Mouse (Mus musculus): Measurements from ENCODE around the gene Wdr83. TPM values are rescaled to one million over a fixed set of nuclear protein-coding genes. Genes with fewer than 3 reads are reported as not detected.

Wdr83 gene
- polyA plus RNA-seq, 1 experiment from 2014 or later, result 54.8 TPM

- H3K4me2 ChIP-seq (replicated peaks; ENCODE audit: low read depth, low read length), result 0 out of 2 replicates have a peak overlapping the region, but pooled peaks have one; percentile 83
- peak overlapping the region; percentile 45; the same call in 1 of the 2 replicates for H3K9ac ChIP-seq (replicated peaks; ENCODE audit: low read length)
- peaks cover 36% of the 10 kb centered on the region for H3K36me3 ChIP-seq (ENCODE audit: insufficient read depth, low read length)
- ATAC-seq (ENCODE audit: low FRiP score, low TSS enrichment), result no peak
- 84% methylated on average over 14 of the region's 14 CpGs for WGBS
- no peaks in the 10 kb centered on the region for H3K27me3 ChIP-seq (ENCODE audit: insufficient read depth, low read length)
- H3K27ac ChIP-seq (ENCODE audit: low read length), result no peak overlapping the region
- peaks cover 34% of the 10 kb centered on the region for H3K4me1 ChIP-seq (ENCODE audit: insufficient read depth, low read length)
- H3K4me3 ChIP-seq (ENCODE audit: low read length), result peak overlapping the region; percentile 8; the same call in 1 of the 2 replicates
- no peaks in the 10 kb centered on the region for H3K9me3 ChIP-seq (ENCODE audit: low read length)
These were observed 51.8 kb downstream of the Wdr83 start for GRCm38 (mm10) chr8:85029271-85029670.

- no peak for ATAC-seq (ENCODE audit: low FRiP score, low TSS enrichment)
- Histone ChIP-seq H3K36me3 (ENCODE audit: insufficient read depth, low read length) (peaks cover 41% of the 10 kb centered on the region), H3K9me3 (ENCODE audit: low read length) (no peaks in the 10 kb centered on the region), H3K4me3 (ENCODE audit: low read length) (peak overlapping the region; percentile 100), H3K27me3 (ENCODE audit: insufficient read depth, low read length) (no peaks in the 10 kb centered on the region), H3K27ac (ENCODE audit: low read length) (no peak overlapping the region), H3K4me2 (replicated peaks; ENCODE audit: low read depth, low read length) (peak overlapping the region; percentile 83), H3K4me1 (ENCODE audit: insufficient read depth, low read length) (peaks cover 33% of the 10 kb centered on the region), H3K9ac (replicated peaks; ENCODE audit: low read length) (peak overlapping the region; percentile 100)
- 19% methylated on average over 2 of the region's 2 CpGs for WGBS
These were observed 53.2 kb downstream of the Wdr83 start for GRCm38 (mm10) chr8:85027922-85028321.

- Histone ChIP-seq H3K36me3 (ENCODE audit: insufficient read depth, low read length) (peaks cover 37% of the 10 kb centered on the region), H3K4me3 (ENCODE audit: low read length) (peak overlapping the region; percentile 100), H3K9me3 (ENCODE audit: low read length) (no peaks in the 10 kb centered on the region), H3K4me1 (ENCODE audit: insufficient read depth, low read length) (peaks cover 33% of the 10 kb centered on the region), H3K27me3 (ENCODE audit: insufficient read depth, low read length) (no peaks in the 10 kb centered on the region), H3K9ac (replicated peaks; ENCODE audit: low read length) (peak overlapping the region; percentile 100), H3K27ac (ENCODE audit: low read length) (peak overlapping the region; percentile 94), H3K4me2 (replicated peaks; ENCODE audit: low read depth, low read length) (peak overlapping the region; percentile 83)
- WGBS, result under 1% methylated on average over 13 of the region's 13 CpGs
- no peak for ATAC-seq (ENCODE audit: low FRiP score, low TSS enrichment)
These were observed 53.6 kb downstream of the Wdr83 start for GRCm38 (mm10) chr8:85027516-85027855.

GRCm38 (mm10) chr8:85026670-85027515 is 54.2 kb downstream of the Wdr83 start, which contains the start of gene Trir:
TSS of gene Trir (plus strand) at chr8:85026823.
- H3K27ac ChIP-seq (ENCODE audit: low read length), result peak within 1 kb of the TSS; percentile 94
- WGBS, result 0% methylated on average over 73 of the region's 75 CpGs
- H3K9me3 ChIP-seq (ENCODE audit: low read length), result no peaks in the 10 kb centered on the region
- H3K9ac ChIP-seq (replicated peaks; ENCODE audit: low read length), result peak within 1 kb of the TSS; percentile 100
- peaks cover 37% of the 10 kb centered on the region for H3K36me3 ChIP-seq (ENCODE audit: insufficient read depth, low read length)
- peak; percentile 79 for ATAC-seq (ENCODE audit: low FRiP score, low TSS enrichment)
- peak within 1 kb of the TSS; percentile 100 for H3K4me3 ChIP-seq (ENCODE audit: low read length)
- H3K27me3 ChIP-seq (ENCODE audit: insufficient read depth, low read length), result no peaks in the 10 kb centered on the region
- peak within 1 kb of the TSS; percentile 83 for H3K4me2 ChIP-seq (replicated peaks; ENCODE audit: low read depth, low read length)
- H3K4me1 ChIP-seq (ENCODE audit: insufficient read depth, low read length), result peaks cover 33% of the 10 kb centered on the region

- 4% methylated on average over 30 of the region's 30 CpGs for WGBS
- Histone ChIP-seq H3K4me3 (ENCODE audit: low read length) (peak within 1 kb of the TSS; percentile 73), H3K27me3 (ENCODE audit: insufficient read depth, low read length) (no peaks in the 10 kb centered on the region), H3K27ac (ENCODE audit: low read length) (peak within 1 kb of the TSS; percentile 94), H3K9me3 (ENCODE audit: low read length) (no peaks in the 10 kb centered on the region), H3K4me1 (ENCODE audit: insufficient read depth, low read length) (peaks cover 33% of the 10 kb centered on the region), H3K4me2 (replicated peaks; ENCODE audit: low read depth, low read length) (peak within 1 kb of the TSS; percentile 83), H3K9ac (replicated peaks; ENCODE audit: low read length) (peak within 1 kb of the TSS; percentile 68), H3K36me3 (ENCODE audit: insufficient read depth, low read length) (peaks cover 37% of the 10 kb centered on the region)
- peak; percentile 91 for ATAC-seq (ENCODE audit: low FRiP score, low TSS enrichment)
These were observed 55.8 kb downstream of the Wdr83 start, which contains the start of gene Asna1 for GRCm38 (mm10) chr8:85025098-85025932. TSS of gene Asna1 (minus strand) at chr8:85025281.

Small RNA genes lying within 50 kb of the gene (microRNA-seq; reads per million reads assigned to microRNA genes)
- gene Gm23388 (3.5 reads per million, percentile 17 among the genes with 10 or more reads in this experiment), gene Mir7070 (not detected)

Other genes with a start within 250 kb of the Wdr83 start
- gene Gadd45gip1, start 249.8 kb downstream of the Wdr83 start, polyA plus RNA-seq (2015; fragmentation: Nextera tagmentation; extraction: Ambion mirVana), result 49.7 and 51.6 TPM in 2 replicates
- 109 and 114 TPM in 2 replicates for gene Rad23a, start 240.6 kb downstream of the Wdr83 start, polyA plus RNA-seq (2015; fragmentation: Nextera tagmentation; extraction: Ambion mirVana)
- 1,143 and 1,180 TPM in 2 replicates for gene Calr, start 234.4 kb downstream of the Wdr83 start, polyA plus RNA-seq (2015; fragmentation: Nextera tagmentation; extraction: Ambion mirVana)
- 110 and 120 TPM in 2 replicates for gene Farsa, start 224.3 kb downstream of the Wdr83 start, polyA plus RNA-seq (2015; fragmentation: Nextera tagmentation; extraction: Ambion mirVana)
- gene Syce2, start 209.2 kb downstream of the Wdr83 start, polyA plus RNA-seq (2015; fragmentation: Nextera tagmentation; extraction: Ambion mirVana), result 60.7 and 61.3 TPM in 2 replicates
- gene Gcdh, start 187.4 kb downstream of the Wdr83 start, polyA plus RNA-seq (2015; fragmentation: Nextera tagmentation; extraction: Ambion mirVana), result 61.2 and 70.4 TPM in 2 replicates
- 2.4 and 2.8 TPM in 2 replicates for gene Klf1, start 179.4 kb downstream of the Wdr83 start, polyA plus RNA-seq (2015; fragmentation: Nextera tagmentation; extraction: Ambion mirVana)
- 10.2 and 10.6 TPM in 2 replicates for gene Dnase2a, start 172.7 kb downstream of the Wdr83 start, polyA plus RNA-seq (2015; fragmentation: Nextera tagmentation; extraction: Ambion mirVana)
- gene Mast1, start 143.9 kb downstream of the Wdr83 start, polyA plus RNA-seq (2015; fragmentation: Nextera tagmentation; extraction: Ambion mirVana), result 0.34 and 0.54 TPM in 2 replicates
- 0.19 and 0.30 TPM in 2 replicates for gene Rtbdn, start 134.3 kb downstream of the Wdr83 start, polyA plus RNA-seq (2015; fragmentation: Nextera tagmentation; extraction: Ambion mirVana)
- gene Gm49661, start 111.9 kb downstream of the Wdr83 start, polyA plus RNA-seq (2015; fragmentation: Nextera tagmentation; extraction: Ambion mirVana), result not detected in 2 replicates
- 810 and 819 TPM in 2 replicates for gene Prdx2, start 111.7 kb downstream of the Wdr83 start, polyA plus RNA-seq (2015; fragmentation: Nextera tagmentation; extraction: Ambion mirVana)
- gene Rnaseh2a, start 111.5 kb downstream of the Wdr83 start, polyA plus RNA-seq (2015; fragmentation: Nextera tagmentation; extraction: Ambion mirVana), result 137 and 138 TPM in 2 replicates
- 8.3 and 11.7 TPM in 2 replicates for gene Junb, start 102.6 kb downstream of the Wdr83 start, polyA plus RNA-seq (2015; fragmentation: Nextera tagmentation; extraction: Ambion mirVana)
- gene Hook2, start 90.7 kb downstream of the Wdr83 start, polyA plus RNA-seq (2015; fragmentation: Nextera tagmentation; extraction: Ambion mirVana), result 34.8 and 35.2 TPM in 2 replicates
- gene Best2, start 66.8 kb downstream of the Wdr83 start, polyA plus RNA-seq (2015; fragmentation: Nextera tagmentation; extraction: Ambion mirVana), result not detected in 2 replicates
- gene Asna1, start 56.0 kb downstream of the Wdr83 start, polyA plus RNA-seq (2015; fragmentation: Nextera tagmentation; extraction: Ambion mirVana), result 150 and 154 TPM in 2 replicates
- 93.3 and 104 TPM in 2 replicates for gene Trir, start 54.5 kb downstream of the Wdr83 start, polyA plus RNA-seq (2015; fragmentation: Nextera tagmentation; extraction: Ambion mirVana)
- 27.5 and 28.4 TPM in 2 replicates for gene Tnpo2, start 44.4 kb downstream of the Wdr83 start, polyA plus RNA-seq (2015; fragmentation: Nextera tagmentation; extraction: Ambion mirVana)
- gene Fbxw9, start 21.3 kb downstream of the Wdr83 start, polyA plus RNA-seq (2015; fragmentation: Nextera tagmentation; extraction: Ambion mirVana), result 34.6 and 37.3 TPM in 2 replicates
- gene Gm5741, start 13.3 kb downstream of the Wdr83 start, polyA plus RNA-seq (2015; fragmentation: Nextera tagmentation; extraction: Ambion mirVana), result 0.62 and 0.92 TPM in 2 replicates
- 60.6 and 70.5 TPM in 2 replicates for gene Dhps, start 9.5 kb downstream of the Wdr83 start, polyA plus RNA-seq (2015; fragmentation: Nextera tagmentation; extraction: Ambion mirVana)
- gene Wdr83os, start 566 bp downstream of the Wdr83 start, polyA plus RNA-seq (2015; fragmentation: Nextera tagmentation; extraction: Ambion mirVana), result 141 TPM in 2 replicates
- gene Man2b1, start 2.0 kb upstream of the Wdr83 start, polyA plus RNA-seq (2015; fragmentation: Nextera tagmentation; extraction: Ambion mirVana), result 46.9 and 53.6 TPM in 2 replicates
- gene Zfp791, start 41.8 kb upstream of the Wdr83 start, polyA plus RNA-seq (2015; fragmentation: Nextera tagmentation; extraction: Ambion mirVana), result 2.7 and 3.8 TPM in 2 replicates
- gene Cks1brt, start 70.6 kb upstream of the Wdr83 start, polyA plus RNA-seq (2015; fragmentation: Nextera tagmentation; extraction: Ambion mirVana), result not detected in 2 replicates
- gene Olfr371, start 144.7 kb upstream of the Wdr83 start, polyA plus RNA-seq (2015; fragmentation: Nextera tagmentation; extraction: Ambion mirVana), result not detected in 2 replicates
- gene Orc6, start 218.3 kb upstream of the Wdr83 start, polyA plus RNA-seq (2015; fragmentation: Nextera tagmentation; extraction: Ambion mirVana), result 106 TPM in 2 replicates
- gene Vps35, start 218.5 kb upstream of the Wdr83 start, polyA plus RNA-seq (2015; fragmentation: Nextera tagmentation; extraction: Ambion mirVana), result 156 and 161 TPM in 2 replicates

Measured in kidney, embryonic 16.5 days (tissue).